Mouse (Mus musculus): ENCODE measurements around the gene Ptcd1. TPM values are rescaled to one million over a fixed set of nuclear protein-coding genes. Genes with fewer than 3 reads are reported as not detected.
A peak's percentile ranks its signal among the peaks of the same experiment; 100 is the strongest.
"Not testable (repeated sequence)": the region's sequence is repeated elsewhere in the genome, so short reads cannot be mapped to it uniquely, and the experiment has no call there.

Gene Ptcd1
- total and polyA plus RNA-seq, 3 experiments = 21.0 to 22.3 TPM; not detected in 1

- TF ChIP-seq MEF2A (IDR thresholded peaks at IDR 0.05; ENCODE audit: extremely low read depth, insufficient replicate concordance, low read depth, low read length, poor library complexity, severe bottlenecking) = no peak
- no peak for TF ChIP-seq ELF1 (IDR thresholded peaks at IDR 0.05; ENCODE audit: low read depth, low read length)
- no peak for TF ChIP-seq E2F4 (IDR thresholded peaks at IDR 0.05; ENCODE audit: borderline replicate concordance, low read depth, low read length)
- no peak for TF ChIP-seq ZC3H11A (IDR thresholded peaks at IDR 0.05; ENCODE audit: low read depth, low read length)
- peak; percentile 93 for TF ChIP-seq JUND (IDR thresholded peaks at IDR 0.05; ENCODE audit: low read depth, low read length)
- peak; percentile 19; the same call in 1 of the 2 replicates for TF ChIP-seq TAL1 (IDR thresholded peaks at IDR 0.05; ENCODE audit: low read length)
- 0 out of 2 replicates have a peak, but pooled peaks have one; percentile 38 for TF ChIP-seq RCOR1 (IDR thresholded peaks at IDR 0.05; ENCODE audit: low read depth, low read length)
- no peak for TF ChIP-seq MAFK (IDR thresholded peaks at IDR 0.05; ENCODE audit: borderline replicate concordance, low read depth, low read length)
- TF ChIP-seq HCFC1 (IDR thresholded peaks at IDR 0.05; ENCODE audit: low read depth, low read length) = no peak
- 0 out of 2 replicates have a peak, but pooled peaks have one; percentile 20 for TF ChIP-seq MAX (IDR thresholded peaks at IDR 0.05; ENCODE audit: low read length)
- TF ChIP-seq ETS1 (IDR thresholded peaks at IDR 0.05; ENCODE audit: low read depth, low read length) = peak; percentile 80
- no peak for TF ChIP-seq NRF1 (IDR thresholded peaks at IDR 0.05; ENCODE audit: insufficient read depth, low read depth, low read length, poor library complexity, severe bottlenecking)
These were observed 64.2 kb downstream of the Ptcd1 start (continued) for GRCm38 (mm10) chr5:145102706-145103105.

GRCm38 (mm10) chr5:145101451-145101850 is 65.5 kb downstream of the Ptcd1 start:
- not testable (repeated sequence) for DNase-seq (ENCODE audit: low read depth, low spot score); H3K79me2 ChIP-seq (ENCODE audit: control insufficient read depth, insufficient read depth, low read length, poor library complexity); H3K27me3 ChIP-seq (ENCODE audit: control insufficient read depth in 1 of 2, insufficient read depth in 2 of 2, low read length in 2 of 2); H3K27ac ChIP-seq (ENCODE audit: control insufficient read depth, low read depth, low read length); H3K9ac ChIP-seq (ENCODE audit: control insufficient read depth, low read depth, low read length, poor library complexity, severe bottlenecking); H3K9me3 ChIP-seq (replicated peaks; ENCODE audit: insufficient read depth, low read length); H3K4me3 ChIP-seq (ENCODE audit: control insufficient read depth in 1 of 2, insufficient read depth in 1 of 2, low read depth in 2 of 2, low read length in 2 of 2)
- H3K36me3 ChIP-seq (ENCODE audit: control insufficient read depth in 1 of 2, insufficient read depth in 2 of 2, low read length in 2 of 2) = peaks cover 25 to 29% of the 10 kb centered on the region in 2 experiments
- peaks cover 11 to 31% of the 10 kb centered on the region in 2 experiments for H3K4me1 ChIP-seq (ENCODE audit: control insufficient read depth in 1 of 2, insufficient read depth in 2 of 2, low read length in 2 of 2)

GRCm38 (mm10) chr5:145100960-145101359 is 65.9 kb downstream of the Ptcd1 start:
- Histone ChIP-seq H3K79me2 (ENCODE audit: control insufficient read depth, insufficient read depth, low read length, poor library complexity) (no peaks in the 10 kb centered on the region), H3K27ac (ENCODE audit: control insufficient read depth, low read depth, low read length) (no peak overlapping the region), H3K4me1 (ENCODE audit: control insufficient read depth in 1 of 2, insufficient read depth in 2 of 2, low read length in 2 of 2) (peaks cover 13 to 35% of the 10 kb centered on the region in 2 experiments), H3K9me3 (replicated peaks; ENCODE audit: insufficient read depth, low read length) (no peaks in the 10 kb centered on the region), H3K9ac (ENCODE audit: control insufficient read depth, low read depth, low read length, poor library complexity, severe bottlenecking) (no peak overlapping the region), H3K36me3 (ENCODE audit: control insufficient read depth in 1 of 2, insufficient read depth in 2 of 2, low read length in 2 of 2) (peaks cover 28 to 31% of the 10 kb centered on the region in 2 experiments), H3K4me3 (ENCODE audit: control insufficient read depth in 1 of 2, insufficient read depth in 1 of 2, low read depth in 2 of 2, low read length in 2 of 2) (no peak overlapping the region), H3K27me3 (ENCODE audit: control insufficient read depth in 1 of 2, insufficient read depth in 2 of 2, low read length in 2 of 2) (no peaks in the 10 kb centered on the region)
- TF ChIP-seq TAL1 (IDR thresholded peaks at IDR 0.05; ENCODE audit: low read length) = no peak
- no peak for TF ChIP-seq SIN3A (IDR thresholded peaks at IDR 0.05; ENCODE audit: low read length)
- TF ChIP-seq MAZ (IDR thresholded peaks at IDR 0.05; ENCODE audit: low read depth, low read length) = no peak
- no peak for TF ChIP-seq ETS1 (IDR thresholded peaks at IDR 0.05; ENCODE audit: low read depth, low read length)
- no peak for TF ChIP-seq RAD21 (IDR thresholded peaks at IDR 0.05; ENCODE audit: low read depth, low read length)
- no peak for TF ChIP-seq ZC3H11A (IDR thresholded peaks at IDR 0.05; ENCODE audit: low read depth, low read length)
- no peak for DNase-seq (ENCODE audit: low read depth, low spot score)

Measured in MEL (cell line).